Mouse (Mus musculus) thymus, postnatal 4 days (tissue): ENCODE data around the gene Myh13.

Source experiments
- DNase-seq: peaks from one replicate; pipeline ENCODE4 v3.0.0; 2021

The Myh13 gene

DNA sequence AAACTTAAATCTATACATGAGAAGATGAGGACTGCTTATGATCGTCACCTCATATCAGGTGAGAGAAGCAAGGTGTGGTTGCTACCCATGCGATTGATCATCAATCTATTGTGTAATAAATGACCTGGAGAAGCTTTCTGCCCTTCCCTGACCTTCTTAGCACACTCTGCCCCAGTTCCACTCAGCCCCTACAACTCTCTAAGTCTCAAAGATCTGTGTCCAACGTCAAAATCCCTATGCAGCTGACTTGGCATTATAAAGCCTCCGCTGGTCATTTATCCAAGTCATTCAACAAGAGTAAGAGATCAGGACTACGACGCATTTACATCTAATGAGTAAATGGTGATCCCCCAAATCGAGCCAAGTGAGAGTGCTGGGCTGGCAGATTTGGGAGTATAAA is at the start of gene Myh13:
TSS of gene Myh13 (plus strand) at position 301 of the 400 bp plus-strand sequence.
- no peak for DNase-seq

DNA sequence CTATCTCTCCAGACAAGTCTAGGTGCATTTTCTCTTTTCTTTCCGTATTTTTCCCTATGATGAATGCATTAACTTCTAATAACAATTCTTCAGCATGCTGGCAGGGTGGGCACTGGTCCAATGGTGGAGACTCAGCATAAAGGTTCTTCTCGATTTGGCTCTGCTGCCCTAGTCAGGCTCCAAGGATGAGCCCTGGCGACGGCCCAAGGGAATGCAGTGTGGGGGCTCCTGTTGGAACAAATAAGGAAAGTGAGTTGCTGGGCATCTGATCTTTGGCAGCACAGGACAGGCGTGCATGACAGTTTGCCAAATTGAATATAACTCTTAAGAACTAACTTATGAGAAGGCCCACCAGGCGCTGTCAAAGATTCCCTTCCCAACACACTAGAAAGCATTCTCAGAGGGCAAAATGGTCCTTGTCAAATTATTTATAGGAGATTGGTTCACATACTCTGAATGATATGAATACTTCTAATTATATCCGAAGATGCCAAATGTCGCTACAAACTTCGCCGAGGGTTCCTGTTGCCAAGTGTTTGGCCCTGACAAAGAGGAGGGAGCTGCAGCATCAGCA is 44.8 kb upstream of the Myh13 start, which contains the start of gene Myh8:
TSS of gene Myh8 (plus strand) at position 524 of the 574 bp plus-strand sequence.
- DNase-seq, result no peak

DNA sequence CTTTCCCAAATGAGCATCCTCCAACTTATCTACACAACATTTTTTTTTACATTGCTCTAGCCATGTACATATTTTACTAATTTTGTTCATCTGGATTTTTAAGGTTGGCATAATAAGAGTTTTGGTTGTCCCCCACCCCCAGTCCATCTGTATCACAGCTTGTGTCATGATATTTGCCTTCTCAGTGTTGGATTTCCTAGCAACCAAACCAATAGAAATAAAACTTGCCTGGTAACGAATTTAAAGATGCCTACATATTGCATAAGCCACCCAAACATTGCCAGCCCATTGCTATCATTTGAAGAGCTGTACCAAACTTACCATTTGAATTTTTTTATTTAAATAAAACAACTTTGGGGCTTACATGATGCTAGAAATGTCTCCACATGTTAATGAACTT is 28.0 kb upstream of the Myh13 start:
- DNase-seq, result no peak

DNA sequence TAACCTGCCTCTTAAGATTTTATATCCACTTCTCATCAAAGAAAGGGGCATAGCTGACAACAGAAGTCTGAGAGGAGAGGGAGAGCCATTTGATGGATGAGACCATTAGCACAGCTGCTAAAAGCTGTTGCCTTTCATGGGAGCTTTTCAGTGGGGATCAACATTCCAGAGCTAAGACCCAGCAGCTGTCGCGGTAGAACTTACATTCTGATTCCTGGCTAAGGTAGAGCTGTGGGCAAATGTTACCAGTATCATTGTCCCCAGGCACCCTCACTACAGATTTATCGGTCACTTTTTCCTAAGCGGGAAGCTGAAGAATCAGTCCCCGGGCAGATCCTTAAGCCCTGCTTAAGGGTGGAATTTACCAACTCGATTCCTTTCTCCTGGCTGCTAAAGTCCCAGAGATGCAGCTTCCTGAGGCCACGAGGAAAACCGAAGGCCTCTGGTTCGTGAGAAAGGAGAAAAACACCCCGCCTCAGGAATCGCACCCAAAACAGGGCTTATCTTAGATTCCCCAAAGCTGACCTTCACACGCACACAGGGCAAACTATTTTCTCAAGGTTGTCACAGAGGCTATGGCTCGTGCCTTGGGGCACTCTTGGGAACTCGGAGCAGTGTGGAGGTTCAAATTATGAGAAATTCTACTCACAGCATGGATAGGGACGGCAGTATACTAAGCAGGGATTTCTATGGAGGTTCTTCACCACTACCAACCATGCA is 7.6 kb upstream of the Myh13 start:
- DNase-seq, result no peak

DNA sequence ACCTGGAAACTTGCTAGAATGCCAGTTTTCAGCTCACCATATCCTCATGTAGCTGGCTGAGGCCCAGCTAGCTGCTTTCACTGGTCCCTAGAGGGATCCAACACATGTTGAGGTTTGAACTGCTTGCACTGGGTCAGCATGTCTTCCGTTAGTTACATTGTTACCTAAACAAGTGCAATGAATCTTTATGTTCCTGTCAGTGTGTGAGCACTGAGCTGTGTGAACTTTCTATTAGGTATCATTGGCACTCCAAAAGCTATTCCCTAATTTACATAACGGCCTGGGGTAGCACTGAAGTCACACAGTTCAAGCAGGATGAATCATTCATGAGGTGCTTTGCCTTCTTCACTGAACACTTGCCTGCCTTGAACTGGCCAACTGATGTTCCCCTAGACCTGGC is 5.1 kb downstream of the Myh13 start:
- no peak for DNase-seq

DNA sequence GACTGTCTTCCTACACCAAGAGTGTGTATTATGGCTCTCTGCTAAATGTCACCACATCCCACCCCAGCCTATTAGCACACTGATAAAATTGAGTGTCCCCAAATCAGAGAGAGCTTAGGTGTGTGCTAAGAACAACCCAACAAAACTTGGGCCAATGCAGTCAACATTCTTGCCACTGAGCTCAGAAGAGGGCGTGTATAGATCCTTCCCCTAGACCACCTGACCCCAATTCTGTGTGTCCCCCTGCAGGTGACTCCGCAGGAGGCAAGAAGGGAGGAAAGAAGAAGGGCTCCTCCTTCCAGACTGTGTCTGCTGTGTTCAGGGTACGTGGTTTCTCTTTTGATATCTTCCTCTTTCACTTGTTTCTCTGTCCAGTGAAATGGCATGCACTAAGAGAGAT is 23.1 kb downstream of the Myh13 start:
- DNase-seq, result no peak

DNA sequence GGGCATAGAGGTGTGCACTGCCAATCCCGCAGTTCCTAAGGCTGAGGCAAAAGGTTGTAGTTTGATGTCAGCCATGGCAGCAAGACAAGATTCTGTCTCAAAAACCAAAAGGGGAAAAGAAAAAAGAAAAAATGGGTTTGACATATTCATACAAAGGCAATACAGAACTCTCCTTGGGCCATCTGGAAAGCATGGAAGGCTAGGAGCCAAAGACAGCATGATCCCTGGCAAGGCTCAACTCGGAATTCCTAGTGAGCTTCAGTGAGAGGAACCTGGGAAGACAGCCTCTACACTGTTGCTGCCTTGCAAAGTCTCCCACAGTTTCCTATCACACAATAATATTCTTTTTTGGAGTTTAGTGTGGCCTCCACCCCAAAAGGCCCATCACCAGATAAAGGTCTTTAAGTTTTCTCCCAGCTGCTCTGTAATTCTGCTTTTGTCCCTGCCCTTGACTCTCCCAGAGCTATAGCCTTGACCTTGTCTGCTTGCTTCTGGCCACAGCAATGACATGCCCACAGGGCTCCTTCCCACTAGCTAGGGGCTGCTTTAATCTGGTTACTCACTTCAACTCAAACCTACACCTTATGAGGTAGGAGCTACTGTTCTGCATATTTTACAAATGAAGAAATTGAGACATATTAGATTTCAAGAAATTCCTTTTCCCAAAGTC is 23.9 kb downstream of the Myh13 start:
- no peak for DNase-seq

DNA sequence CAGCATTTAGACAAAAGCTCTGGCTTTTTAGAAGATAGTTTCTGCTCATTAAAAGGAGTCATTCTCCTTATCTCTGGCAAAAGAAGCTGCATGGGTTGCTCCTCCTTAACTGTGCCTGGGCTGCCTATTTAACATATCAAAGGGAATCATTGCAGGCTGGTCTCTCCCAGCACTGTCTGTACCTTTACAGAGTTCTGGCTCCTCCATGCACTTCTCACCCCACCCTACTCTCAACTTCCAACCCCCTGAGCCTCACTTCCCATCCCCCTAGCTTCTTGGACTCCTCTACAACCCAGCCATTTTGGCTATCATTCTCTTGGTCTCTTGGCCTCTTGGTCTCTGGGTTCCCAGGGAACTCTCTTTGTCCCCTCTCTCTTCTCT is 24.4 kb downstream of the Myh13 start:
- no peak for DNase-seq

DNA sequence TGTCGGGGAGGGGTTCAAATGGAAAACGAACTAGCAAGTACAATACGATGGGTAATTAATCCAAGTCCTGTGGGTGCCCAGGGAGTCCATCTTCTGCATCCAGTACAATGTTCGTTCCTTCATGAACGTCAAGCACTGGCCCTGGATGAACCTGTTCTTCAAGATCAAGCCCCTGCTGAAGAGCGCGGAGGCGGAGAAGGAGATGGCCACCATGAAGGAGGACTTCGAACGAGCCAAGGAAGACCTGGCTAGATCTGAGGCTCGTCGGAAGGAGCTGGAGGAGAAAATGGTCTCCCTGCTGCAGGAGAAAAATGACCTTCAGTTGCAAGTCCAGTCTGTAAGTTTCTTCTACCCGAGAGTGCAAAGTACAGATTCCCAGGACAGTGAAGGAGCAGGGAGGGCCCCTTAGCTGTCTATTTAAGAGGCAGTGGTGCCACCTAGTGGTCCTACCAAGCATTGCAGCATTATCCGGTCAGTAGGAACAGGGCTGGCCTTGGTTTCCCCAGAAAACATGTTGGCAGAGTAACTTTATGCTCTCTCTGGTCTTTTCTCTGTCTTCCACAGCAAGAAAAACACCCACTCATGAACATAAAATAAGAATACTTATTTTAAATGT is 28.8 kb downstream of the Myh13 start:
- peak; percentile 71 for DNase-seq

DNA sequence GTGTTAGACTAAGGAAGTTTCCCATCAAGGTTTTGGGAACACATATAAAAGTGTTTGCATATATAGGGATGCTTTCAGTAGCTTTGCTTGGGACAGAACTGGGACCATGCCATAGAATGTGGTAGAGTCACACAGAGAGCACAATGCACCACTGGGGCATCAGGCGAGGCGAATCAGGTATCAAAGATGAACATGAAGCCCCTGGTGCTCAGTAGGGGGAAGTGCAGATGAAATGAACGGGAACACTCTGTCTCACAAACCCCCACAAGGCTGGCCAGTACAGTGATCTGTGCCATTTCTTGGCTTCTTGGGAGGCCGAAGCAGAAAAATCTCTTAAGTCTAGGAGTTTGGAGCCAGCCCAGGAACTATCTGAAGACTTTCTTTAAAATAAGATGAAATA is 31.6 kb downstream of the Myh13 start:
- DNase-seq, result no peak

DNA sequence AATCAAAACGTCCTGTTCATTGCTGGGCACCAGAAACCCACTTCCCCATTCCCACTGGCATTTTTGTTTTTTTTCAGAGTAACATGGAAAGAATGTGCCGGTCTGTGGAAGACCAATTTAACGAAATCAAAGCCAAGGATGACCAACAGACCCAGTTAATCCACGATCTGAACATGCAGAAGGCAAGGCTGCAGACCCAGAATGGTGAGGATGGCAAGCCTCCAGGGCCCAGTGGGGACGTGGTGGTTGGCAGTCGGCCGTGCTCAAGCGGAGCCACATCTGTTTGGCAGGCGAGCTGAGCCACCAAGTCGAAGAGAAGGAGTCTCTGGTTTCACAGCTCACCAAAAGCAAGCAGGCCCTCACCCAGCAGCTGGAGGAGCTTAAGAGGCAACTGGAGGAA is 36.6 kb downstream of the Myh13 start:
- no peak for DNase-seq

DNA sequence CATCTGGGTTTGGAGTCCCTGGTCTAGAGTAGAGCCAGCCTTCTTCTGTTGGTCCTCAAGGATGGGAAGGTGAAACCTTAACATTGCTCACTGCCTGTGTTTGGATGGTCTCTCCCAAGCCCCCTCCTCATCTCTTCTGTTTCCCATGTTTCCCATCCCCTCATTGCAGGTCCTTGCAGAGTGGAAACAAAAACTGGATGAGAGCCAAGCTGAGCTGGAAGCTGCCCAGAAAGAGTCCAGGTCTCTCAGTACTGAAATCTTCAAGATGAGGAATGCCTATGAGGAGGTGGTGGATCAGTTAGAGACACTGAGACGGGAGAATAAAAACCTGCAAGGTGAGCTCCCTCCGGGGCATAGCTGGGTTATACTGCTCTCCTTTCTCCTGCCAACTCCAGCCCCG is 40.8 kb downstream of the Myh13 start:
- no peak for DNase-seq

DNA sequence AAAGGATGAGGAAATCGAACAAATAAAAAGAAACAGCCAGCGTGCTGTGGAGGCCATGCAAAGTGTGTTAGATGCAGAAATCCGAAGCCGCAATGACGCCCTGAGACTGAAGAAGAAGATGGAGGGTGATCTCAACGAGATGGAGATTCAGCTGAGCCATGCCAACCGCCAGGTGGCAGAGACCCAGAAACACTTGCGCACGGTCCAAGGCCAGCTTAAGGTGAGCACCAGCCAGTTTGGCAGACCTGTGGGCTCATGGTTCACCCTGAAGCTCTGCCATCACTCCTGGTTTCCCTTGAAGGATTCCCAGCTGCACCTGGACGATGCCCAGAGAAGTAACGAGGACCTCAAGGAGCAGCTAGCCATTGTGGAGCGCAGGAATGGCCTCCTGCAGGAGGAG is 43.1 kb downstream of the Myh13 start:
- no peak for DNase-seq

DNA sequence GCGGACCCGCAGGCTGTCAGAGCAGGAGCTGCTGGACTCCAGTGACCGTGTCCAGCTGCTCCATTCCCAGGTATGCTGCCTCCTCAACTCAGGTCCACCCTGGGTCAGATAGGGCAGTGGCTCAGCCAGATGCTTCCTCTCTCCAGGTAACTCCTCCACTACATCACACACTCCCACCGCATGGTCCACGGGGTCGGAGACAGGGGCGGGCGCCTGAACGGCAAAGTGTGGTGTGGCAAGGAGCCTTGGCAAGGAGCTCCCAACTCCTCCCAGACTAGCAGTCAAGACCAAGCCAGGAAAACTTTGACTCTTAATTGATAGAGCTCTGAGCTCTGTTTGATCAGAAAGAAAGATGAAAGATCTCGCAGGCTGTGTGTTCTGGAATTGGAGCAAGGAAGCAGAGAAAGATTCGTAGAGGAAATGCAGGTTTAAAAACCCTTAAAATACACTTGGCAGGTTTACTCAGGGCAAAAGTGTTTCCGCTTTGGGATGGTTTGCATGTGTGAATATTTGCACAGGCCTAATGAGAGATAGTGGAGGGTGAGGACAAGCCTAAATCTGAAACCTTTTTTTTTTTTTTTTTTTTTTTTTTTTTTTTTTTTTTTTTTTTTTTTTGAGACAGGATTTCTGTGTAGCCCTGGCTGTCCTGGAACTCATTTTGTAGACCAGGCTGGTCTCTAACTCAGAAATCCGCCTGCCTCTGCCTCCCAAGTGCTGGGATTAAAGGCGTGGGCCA is 43.7 kb downstream of the Myh13 start:
- DNase-seq, result no peak

DNA sequence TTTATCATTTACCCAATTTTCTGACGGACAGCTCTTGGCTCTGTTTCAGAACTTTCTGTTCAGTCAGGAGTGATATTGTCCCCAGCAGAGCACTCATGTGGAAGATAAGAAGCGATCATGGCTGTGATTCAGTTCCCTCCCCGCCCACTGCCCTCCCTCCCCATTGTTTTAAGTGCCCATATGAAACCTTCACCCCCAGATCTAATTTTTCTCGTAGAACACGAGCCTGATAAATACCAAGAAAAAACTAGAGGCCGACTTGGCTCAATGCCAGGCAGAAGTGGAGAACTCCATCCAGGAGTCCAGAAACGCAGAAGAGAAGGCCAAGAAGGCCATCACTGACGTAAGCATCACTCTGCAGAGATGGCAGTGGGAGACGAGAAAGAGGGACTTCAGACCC is 45.5 kb downstream of the Myh13 start:
- DNase-seq, result no peak

DNA sequence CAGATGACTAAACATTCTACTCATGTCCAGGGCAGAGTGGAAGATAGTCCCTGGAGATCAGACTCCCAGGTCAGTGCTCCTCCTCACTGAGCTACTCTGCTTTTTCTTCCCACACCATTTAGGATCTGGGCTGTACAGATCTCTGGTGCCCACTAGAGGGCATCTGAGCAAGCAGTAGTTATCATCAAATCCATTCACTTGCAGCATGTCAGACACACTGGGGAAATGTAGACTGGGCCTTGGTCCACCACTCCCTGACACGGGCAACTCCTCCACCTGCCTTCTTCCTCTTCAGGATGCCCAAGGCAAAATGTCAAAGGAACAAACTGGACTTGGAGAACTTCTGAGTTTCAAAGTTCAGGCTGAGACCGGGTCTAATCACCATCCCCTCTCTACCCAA is 51.9 kb downstream of the Myh13 start:
- DNase-seq, result peak; percentile 23

DNA sequence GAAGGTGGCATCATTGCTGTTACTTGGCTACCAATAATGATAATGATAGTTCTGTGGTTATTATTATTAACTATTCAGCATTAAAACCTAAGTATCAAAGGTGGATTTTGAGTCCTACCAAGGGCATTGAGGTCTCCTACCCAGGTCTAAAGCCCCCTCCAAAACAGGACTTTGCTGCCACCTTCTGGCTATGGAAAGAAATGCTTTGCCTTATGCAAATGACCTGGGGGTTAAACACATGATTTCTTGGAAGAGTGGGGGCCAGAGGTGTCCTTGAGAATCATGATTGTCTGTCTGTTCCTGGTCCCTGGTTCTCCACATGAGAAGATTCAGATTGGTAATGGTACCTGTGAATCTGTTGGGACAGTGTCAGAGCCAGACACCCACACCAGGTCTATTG is 54.9 kb downstream of the Myh13 start:
- DNase-seq, result peak; percentile 27

DNA sequence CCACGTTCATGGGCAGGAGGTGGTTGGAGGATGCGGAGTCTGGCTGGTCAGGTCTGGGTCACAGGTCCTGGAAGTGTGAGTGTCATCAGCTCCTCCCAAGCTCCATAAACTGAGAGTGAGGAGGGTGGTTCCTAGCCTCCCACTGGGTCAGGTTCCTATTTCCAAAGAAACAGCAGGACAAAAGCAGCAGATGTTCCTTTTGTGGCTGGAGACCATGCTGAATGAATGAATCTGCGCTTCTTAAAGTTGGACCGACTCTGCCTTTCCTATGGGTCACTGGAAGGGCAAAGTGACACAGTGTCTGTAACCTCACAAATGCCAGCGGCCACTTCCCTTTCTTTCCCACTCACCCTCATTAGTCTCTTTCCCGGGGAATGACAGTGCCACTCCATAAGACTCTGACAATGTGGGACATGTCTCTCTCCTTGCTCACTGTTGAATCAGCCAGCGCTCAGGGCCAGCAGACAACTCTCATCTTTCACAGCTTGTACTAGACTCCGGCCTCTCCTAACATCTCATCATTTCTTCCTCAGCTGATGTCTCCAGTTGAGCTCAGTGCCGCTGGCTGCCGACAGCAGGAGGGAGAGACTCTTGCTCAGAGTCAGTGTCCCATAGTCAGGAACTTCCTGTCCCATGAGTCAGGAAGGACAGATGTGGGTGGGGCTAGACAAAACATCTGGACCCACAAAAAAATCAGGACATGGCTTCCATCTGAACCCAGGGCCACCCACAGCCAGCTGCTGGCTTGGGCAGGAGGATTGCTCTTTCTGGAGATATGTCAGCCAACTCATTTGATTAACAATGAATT is 58.4 kb downstream of the Myh13 start:
- DNase-seq, result no peak

DNA sequence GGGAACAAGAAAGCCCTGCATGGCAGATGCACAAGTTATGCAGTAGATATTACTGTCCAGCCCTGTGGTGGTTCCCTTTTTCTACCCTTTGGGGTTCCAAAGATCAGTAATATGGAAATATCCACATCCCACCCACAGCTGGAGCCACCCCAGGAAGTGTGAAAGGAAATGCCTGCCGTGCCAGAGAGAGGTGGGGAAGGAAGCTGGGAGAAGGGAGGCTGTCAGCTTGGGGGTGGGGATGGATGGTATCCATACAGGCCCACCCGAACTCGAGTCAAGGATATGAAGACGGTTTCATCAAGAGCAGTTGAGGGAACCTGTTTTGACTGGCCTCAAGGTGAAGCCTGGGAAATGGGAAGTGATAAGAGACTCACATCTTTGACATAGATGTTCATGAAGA is 60.4 kb downstream of the Myh13 start:
- no peak for DNase-seq

DNA sequence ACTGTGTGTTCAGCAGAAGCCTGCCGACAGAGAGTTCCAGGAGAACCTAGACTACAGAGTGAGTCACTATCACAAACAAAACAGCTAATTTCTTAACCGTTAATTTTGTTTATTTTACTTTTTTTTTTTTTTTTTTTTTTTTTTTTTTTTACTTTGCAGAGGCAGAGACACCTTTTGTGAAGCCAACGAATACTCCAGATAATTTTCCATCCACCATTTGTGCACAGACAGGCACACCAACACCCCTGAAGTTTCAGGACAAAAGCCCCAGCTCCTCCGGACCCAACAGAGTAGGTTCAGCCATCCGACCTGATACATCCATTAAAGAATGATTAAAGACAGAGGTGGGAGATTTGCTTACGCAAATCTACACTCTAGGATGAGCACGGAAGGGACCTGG is 63.2 kb downstream of the Myh13 start:
- DNase-seq, result no peak

DNA sequence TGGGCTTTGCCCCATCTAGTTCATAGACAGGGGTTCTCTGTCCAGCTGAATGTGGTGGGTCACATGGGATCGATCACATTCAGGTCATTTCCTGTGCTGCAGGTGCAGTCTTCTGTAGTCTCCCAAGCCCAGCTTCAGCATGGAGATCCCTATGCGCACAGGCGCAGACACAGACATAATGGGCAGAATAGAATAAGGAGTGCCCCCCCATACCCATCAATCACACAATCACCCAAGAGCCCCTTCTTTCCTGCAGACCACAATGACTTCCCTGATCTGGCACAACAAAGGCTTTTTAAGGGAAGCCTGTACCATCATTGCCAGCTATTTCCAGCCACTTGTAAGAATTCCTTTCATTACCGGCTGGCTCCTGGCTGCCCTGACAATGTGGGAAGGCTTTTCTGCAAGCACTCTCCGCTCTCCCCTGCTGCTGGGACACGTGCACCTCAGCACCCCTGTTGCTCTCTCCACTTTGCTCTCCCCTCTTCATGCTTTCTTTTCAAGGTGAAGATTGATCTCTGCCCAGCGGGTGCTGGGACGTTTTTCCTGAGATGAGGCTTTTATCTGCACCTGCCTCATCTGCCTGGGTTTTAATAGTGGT is 65.5 kb downstream of the Myh13 start:
- DNase-seq, result no peak
